In genomic region chr4:95666896-95667295, GRCm38 (mm10) we compare ENCODE assay signal across 9 mouse cellular contexts.
"Had no signal": no experiment of that assay in that cellular context is flagged by ENCODE, and none has a peak within 500 bp of the region (broad histone marks: within the 10 kb centered on the region; RNA-seq: fewer than 3 reads in every experiment).

No protein-coding gene starts in this region.

- DNase-seq: kidney, adult 8-10 months; kidney, postnatal 36 days; left cerebral cortex, postnatal 4 days; lung, adult 18-20 months; thymus, adult 18-20 months; thymus, postnatal 14 days had no signal

- ATAC-seq: inflammation-experienced regulatory T-cells, adult 6 months; intestine, postnatal 0 days; midbrain, embryonic 13.5 days had no signal
